Mouse (Mus musculus) layer of hippocampus, adult 2 months (tissue): ENCODE results near the gene Foxo1. TPM values are rescaled to one million over a fixed set of nuclear protein-coding genes. Genes with fewer than 3 reads are reported as not detected.
A peak's percentile ranks its signal among the peaks of the same experiment; 100 is the strongest.

Experiments used
- DNase-seq, 2 experiments: peaks; one replicate each; pipeline ENCODE4 v3.0.0; 2022; ENCODE audit warnings: low spot score in 2 of 2
- H3K27ac ChIP-seq: fragments of 200-600 bp; 2 replicates; pipeline ENCODE4 v1.8.1; 2022
- H3K4me3 ChIP-seq: fragments of 200-600 bp; 2 replicates; pipeline ENCODE4 v1.8.1; 2022; ENCODE audit warnings: mild to moderate bottlenecking
- CTCF ChIP-seq: fragments of 200-600 bp; conservative IDR thresholded peaks from 2 replicates; pipeline ENCODE4 v1.8.1; 2022; ENCODE audit warnings: antibody characterized with exemption, mild to moderate bottlenecking, moderate library complexity
- total RNA-seq, 2 experiments: library from RNA; stranded (reverse); gene quantifications; 2 replicates each; pipeline ENCODE4 v1.2.3; 2021

Foxo1 gene
- total RNA-seq, 2 experiments from 2014 or later, result 22.4 to 23.5 TPM

DNA sequence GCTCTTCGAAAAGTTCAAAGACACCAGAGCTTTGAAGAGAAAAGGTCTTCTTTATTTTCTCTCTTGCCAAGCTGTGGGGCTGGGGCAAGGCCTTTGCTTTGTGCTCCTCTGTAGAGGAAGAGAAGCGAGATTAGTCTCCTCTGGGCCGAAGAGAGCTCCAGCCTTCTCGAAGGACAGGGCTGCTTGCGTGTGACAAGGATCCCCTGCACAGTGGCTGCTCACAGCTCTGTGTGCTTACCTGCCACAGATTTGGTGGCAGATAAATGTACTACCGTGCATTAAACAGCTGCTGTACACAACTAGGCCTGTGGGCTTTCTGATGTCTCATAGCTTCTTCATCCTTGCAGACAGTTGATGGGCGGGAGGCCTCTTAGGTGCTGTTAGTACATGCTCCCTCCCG is 129.8 kb downstream of the Foxo1 start:
- no peak for TF ChIP-seq CTCF
- DNase-seq, result no peak

DNA sequence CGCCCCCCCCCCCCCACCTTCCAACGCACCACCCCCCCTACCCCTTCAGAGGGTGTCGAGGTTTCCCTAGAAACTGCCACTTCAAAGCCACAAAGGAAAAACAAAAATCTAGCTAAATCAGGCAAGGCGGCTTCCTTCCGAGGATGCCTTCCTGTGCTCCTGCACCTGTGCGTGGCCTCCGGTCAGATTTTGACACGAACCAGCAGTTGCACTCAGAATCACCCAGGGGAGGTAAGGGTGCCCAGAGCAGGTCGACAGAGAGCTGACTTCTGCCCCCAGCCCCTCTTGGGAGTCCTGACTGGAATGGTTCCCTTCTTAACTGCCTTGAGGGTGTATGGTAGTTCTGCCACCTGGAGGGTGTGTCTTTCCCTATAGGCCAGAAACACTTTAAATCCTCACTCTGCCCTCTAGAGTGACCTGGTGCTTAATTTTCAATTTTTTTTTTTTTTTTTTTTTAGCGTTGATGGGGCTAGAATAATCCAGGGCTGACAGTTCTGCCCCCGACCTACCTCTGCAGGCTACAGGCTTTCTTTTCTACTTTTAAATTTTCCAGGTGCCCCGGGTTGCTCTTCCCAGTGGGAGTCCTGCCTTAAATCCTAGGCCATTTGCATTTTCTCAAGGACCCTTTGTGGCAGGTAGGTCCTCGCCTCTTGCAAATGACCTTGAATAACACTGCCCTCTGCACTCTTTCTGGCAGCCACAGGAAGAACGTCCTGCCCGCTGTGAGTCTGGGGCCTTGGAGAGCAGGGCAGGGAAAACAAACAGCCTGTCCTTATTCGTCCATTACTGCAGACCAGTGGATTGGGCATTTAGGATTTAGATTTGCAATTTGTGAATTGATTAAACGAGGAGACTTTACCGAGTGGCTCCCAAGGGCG is 132.4 kb downstream of the Foxo1 start:
- Histone ChIP-seq H3K4me3 (peak overlapping the region; percentile 41), H3K27ac (peak overlapping the region; percentile 70)
- TF ChIP-seq CTCF, result no peak
- no peak for DNase-seq

More for the DNA sequence above, 129.8 kb downstream of the Foxo1 start:
- Histone ChIP-seq H3K27ac (no peak overlapping the region), H3K4me3 (no peak overlapping the region)

DNA sequence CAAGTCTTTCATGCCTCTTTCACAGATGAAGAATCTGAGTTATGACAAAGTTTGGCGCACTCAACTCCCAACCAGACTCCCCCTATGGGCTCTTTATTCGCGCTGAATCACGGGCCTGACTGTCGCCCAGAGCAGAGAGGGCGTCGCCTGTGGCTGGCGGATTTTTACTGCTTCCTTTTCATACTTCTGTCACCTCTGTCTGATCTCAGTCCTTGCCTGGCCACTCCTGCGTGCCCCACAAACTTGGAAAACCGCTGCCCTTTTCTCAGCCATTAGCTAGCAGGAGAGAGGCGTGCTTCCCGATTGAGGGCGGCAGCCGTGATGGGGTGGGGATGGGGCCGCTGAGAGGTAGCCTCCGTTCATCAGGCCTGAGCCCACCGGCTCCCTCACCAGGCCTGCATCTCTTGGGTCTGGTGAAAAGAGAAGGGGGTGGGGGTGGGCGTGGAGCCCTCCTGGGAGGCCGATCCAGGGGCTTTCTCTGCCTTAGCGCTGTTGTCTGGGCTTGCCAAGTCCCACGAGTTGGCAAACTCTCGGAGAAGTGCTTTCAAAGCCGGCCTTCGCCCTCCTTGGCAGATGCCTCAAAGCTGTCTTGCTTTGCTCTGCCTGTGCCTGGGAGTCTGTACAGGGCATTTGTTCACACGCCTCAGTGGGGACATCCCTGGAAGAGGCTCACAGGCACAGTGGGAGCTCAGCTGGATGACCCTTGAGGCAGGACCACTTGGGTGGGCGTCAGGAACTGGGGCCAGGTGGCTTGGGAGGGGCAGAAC is 133.2 kb downstream of the Foxo1 start:
- H3K4me3 ChIP-seq, result peak overlapping the region; percentile 41
- peak; percentile 53 for TF ChIP-seq CTCF
- H3K27ac ChIP-seq, result peak overlapping the region; percentile 70

More for the DNA sequence above, 133.2 kb downstream of the Foxo1 start:
- peak; percentile 26 to 37 for DNase-seq

Other genes starting within 250 kb of the Foxo1 start
- 1 to 10 TPM; 8.7 to 9.8 TPM for gene Maml3, start 163.3 kb upstream of the Foxo1 start, total RNA-seq